Mouse (Mus musculus) neural tube, embryonic 10.5 days (tissue): ENCODE results near the gene Zfp148.
"Not testable (repeated sequence)": the region's sequence is repeated elsewhere in the genome, so short reads cannot be mapped to it uniquely, and the experiment has no call there.

Experiments used
- DNase-seq: peaks from one replicate; pipeline ENCODE4 v3.0.0-alpha.2; 2017; ENCODE audit warnings: low spot score; ENCODE audit errors: extremely low spot score

Gene Zfp148

GRCm38 (mm10) chr16:33381614-33382245 lies 1.1 kb downstream of the Zfp148 start:
- DNase-seq = peak; percentile 23

GRCm38 (mm10) chr16:33382341-33382740 lies 1.7 kb downstream of the Zfp148 start:
- DNase-seq = no peak

GRCm38 (mm10) chr16:33383584-33383983 lies 2.9 kb downstream of the Zfp148 start:
- no peak for DNase-seq

GRCm38 (mm10) chr16:33384057-33384456 lies 3.4 kb downstream of the Zfp148 start:
- not testable (repeated sequence) for DNase-seq

GRCm38 (mm10) chr16:33387013-33387412 lies 6.4 kb downstream of the Zfp148 start:
- DNase-seq = no peak

GRCm38 (mm10) chr16:33387420-33387819 lies 6.8 kb downstream of the Zfp148 start:
- DNase-seq = no peak

- peak; percentile 62 for DNase-seq
Measured at GRCm38 (mm10) chr16:33399913-33400782, 19.5 kb downstream of the Zfp148 start.

- DNase-seq = no peak
Measured at GRCm38 (mm10) chr16:33400943-33401342, 20.3 kb downstream of the Zfp148 start.

- DNase-seq = no peak
Measured at GRCm38 (mm10) chr16:33403258-33403657, 22.6 kb downstream of the Zfp148 start.

GRCm38 (mm10) chr16:33404055-33404454 lies 23.4 kb downstream of the Zfp148 start:
- no peak for DNase-seq

- DNase-seq = no peak
Measured at GRCm38 (mm10) chr16:33405487-33405886, 24.9 kb downstream of the Zfp148 start.

- DNase-seq = no peak
Measured at GRCm38 (mm10) chr16:33410151-33410550, 29.5 kb downstream of the Zfp148 start.

- DNase-seq = no peak
Measured at GRCm38 (mm10) chr16:33410605-33411004, 30.0 kb downstream of the Zfp148 start.

- DNase-seq = no peak
Measured at GRCm38 (mm10) chr16:33414191-33414590, 33.6 kb downstream of the Zfp148 start.

- no peak for DNase-seq
Measured at GRCm38 (mm10) chr16:33415607-33416006, 35.0 kb downstream of the Zfp148 start.

- DNase-seq = no peak
Measured at GRCm38 (mm10) chr16:33428327-33428726, 47.7 kb downstream of the Zfp148 start.

- no peak for DNase-seq
Measured at GRCm38 (mm10) chr16:33431660-33432059, 51.0 kb downstream of the Zfp148 start.

- no peak for DNase-seq
Measured at GRCm38 (mm10) chr16:33441065-33441464, 60.4 kb downstream of the Zfp148 start.

- no peak for DNase-seq
Measured at GRCm38 (mm10) chr16:33446830-33447229, 66.2 kb downstream of the Zfp148 start.

- DNase-seq = no peak
Measured at GRCm38 (mm10) chr16:33453826-33454225, 73.2 kb downstream of the Zfp148 start.

GRCm38 (mm10) chr16:33454306-33454705 lies 73.7 kb downstream of the Zfp148 start:
- no peak for DNase-seq

- no peak for DNase-seq
Measured at GRCm38 (mm10) chr16:33455263-33455910, 74.8 kb downstream of the Zfp148 start.
